Mouse (Mus musculus): Measurements from ENCODE around the gene Zcchc10. TPM values are rescaled to one million over a fixed set of nuclear protein-coding genes. Genes with fewer than 3 reads are reported as not detected.
A peak's percentile ranks its signal among the peaks of the same experiment; 100 is the strongest.

The Zcchc10 gene
- polyA plus RNA-seq, 1 experiment: 4.8 TPM

DNA sequence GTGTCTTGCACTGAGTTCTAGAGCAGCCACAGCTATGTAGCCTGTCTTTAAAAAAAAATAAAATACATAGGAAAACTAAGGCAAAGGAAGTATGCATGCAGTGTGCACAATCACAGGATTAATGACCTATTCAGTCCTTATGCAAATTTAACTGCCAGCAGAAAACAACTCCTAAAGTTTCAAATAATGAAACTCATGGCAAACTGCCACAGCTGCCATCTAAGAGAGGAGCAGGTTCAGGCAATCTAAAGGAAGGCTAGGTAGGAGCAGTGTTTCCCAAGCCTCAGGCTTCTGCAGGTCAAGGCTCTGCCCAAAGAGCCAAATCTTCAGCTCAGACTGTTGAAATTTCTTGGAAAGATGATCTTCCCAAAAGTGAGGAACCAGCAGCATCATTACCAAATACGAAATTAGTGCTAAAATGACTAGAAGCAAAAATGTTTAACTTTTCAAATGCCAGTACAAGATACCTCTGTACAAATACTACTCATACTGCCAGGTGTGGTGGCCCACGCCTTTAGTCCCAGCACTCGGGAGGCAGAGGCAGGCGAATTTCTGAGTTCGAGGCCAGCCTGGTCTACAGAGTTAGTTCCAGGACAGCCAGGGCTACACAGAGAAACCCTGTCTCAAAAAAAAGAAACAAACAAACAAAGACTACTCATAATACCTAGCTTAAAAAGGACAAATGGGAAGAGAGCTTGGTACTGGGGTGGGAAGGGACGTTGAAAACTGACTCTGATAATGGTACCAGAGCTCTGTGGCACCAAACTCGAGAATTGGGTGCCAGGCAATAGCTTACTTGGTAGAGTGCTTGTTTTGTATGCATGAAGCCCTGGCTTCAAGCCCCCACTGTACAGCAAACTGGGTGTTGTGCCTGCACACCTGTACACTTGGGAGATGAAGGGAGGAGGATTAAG lies 26.3 kb upstream of the Zcchc10 start:
- TF ChIP-seq CTCF (IDR thresholded peaks at IDR 0.05; ENCODE audit: control insufficient read depth, insufficient read depth, insufficient replicate concordance, low read depth, low read length) (no peak), POLR2A (IDR thresholded peaks at IDR 0.05; ENCODE audit: control insufficient read depth, low read depth, low read length) (no peak)
- Histone ChIP-seq H3K36me3 (ENCODE audit: control insufficient read depth, insufficient read depth, low read length) (no peaks in the 10 kb centered on the region), H3K4me1 (ENCODE audit: control insufficient read depth, insufficient read depth, low read length) (peaks cover 9% of the 10 kb centered on the region), H3K27ac (ENCODE audit: control insufficient read depth, insufficient read depth, low read depth, low read length) (no peak overlapping the region), H3K4me3 (ENCODE audit: control insufficient read depth, low read depth, low read length) (peak overlapping the region; percentile 2; the same call in 1 of the 2 replicates), H3K27me3 (ENCODE audit: control insufficient read depth, insufficient read depth, low read length) (no peaks in the 10 kb centered on the region)

DNA sequence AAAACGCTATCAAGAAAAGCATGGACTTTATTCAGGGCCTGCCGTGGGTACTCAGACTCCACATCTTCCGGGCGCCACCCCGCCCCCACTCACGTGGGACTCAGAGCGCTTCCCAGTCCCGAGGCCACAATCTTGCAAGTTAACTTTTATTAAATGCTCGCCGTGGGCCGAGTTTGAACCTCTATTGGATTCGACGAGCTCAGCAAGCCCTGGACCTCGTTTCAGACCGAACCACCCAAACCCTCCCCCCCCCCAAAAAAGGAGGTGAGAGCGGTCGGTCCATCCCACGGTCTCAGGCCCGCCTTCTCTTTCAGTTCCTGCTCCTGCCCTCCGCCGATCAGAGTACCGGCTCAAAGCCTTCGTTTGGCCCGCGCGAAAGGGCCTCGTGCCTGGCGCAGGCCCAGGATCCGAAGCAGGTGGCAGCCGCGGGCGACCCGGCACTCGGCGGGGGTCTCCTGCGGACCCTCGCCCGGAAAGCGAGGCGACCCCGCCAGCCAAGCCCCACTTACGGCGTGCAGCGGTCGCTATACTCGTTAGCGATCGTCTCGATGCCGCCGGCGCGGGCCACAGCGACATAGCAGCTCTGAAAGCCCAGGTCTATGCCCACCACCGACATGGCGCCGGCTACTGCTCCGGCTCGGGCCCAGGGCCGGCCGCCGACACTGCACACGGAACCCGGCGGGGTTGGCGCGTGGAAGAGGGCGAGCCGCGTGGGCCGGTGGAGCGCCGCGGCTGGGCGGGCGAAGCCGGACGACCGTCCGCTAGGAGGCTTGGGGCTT lies 24.7 kb upstream of the Zcchc10 start:
- Histone ChIP-seq H3K27me3 (ENCODE audit: control insufficient read depth, insufficient read depth, low read length) (no peaks in the 10 kb centered on the region), H3K27ac (ENCODE audit: control insufficient read depth, insufficient read depth, low read depth, low read length) (peak overlapping the region; percentile 89), H3K4me1 (ENCODE audit: control insufficient read depth, insufficient read depth, low read length) (peaks cover 9% of the 10 kb centered on the region), H3K4me3 (ENCODE audit: control insufficient read depth, low read depth, low read length) (peak overlapping the region; percentile 90), H3K36me3 (ENCODE audit: control insufficient read depth, insufficient read depth, low read length) (no peaks in the 10 kb centered on the region)
- TF ChIP-seq POLR2A (IDR thresholded peaks at IDR 0.05; ENCODE audit: control insufficient read depth, low read depth, low read length) (no peak), CTCF (IDR thresholded peaks at IDR 0.05; ENCODE audit: control insufficient read depth, insufficient read depth, insufficient replicate concordance, low read depth, low read length) (no peak)

DNA sequence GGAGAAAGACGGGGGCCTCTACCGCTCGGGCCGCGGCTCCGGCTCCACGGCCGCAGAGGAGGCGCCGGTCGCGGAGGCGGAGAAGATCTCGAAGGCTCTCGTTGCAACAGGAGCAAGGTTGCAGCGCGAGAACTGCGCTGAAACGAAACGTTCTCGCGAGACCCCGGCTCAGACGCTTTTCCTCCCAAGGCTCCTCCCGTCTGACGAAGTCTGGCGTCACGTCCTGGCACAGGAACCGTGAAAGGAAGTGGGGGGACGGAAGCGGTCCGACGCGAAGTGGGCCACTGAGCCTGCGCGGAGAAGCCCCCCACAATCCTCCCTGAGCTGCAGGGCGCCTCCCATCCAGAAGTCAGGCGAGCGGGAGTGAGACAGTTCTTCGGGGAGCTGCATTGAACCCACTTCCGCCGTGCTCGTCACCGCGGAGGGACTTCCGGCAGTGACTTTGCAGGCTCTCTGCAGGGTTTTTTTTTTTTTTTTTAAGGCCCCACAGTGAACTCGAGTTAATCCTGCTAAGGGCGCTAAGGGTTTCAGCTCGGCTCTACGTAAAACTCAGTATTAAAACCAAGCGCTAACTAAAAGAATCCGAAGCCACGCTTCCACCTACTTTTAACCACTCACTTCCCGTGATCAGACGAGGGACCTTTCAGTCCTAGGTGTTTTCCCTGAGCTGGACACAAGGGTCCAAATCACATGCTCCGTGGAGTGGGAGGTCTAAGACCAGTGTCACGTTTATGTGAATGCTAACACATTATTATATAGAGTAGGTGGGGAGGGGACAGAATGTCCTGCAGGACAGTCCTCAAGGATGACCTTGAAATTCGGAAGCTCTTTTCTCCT lies 23.9 kb upstream of the Zcchc10 start, which contains the start of gene Hspa4:
TSS of gene Hspa4 (minus strand) at position 128 of the 837 bp plus-strand sequence.
- Histone ChIP-seq H3K4me1 (ENCODE audit: control insufficient read depth, insufficient read depth, low read length) (peaks cover 9% of the 10 kb centered on the region), H3K27ac (ENCODE audit: control insufficient read depth, insufficient read depth, low read depth, low read length) (peak within 1 kb of the TSS; percentile 93), H3K36me3 (ENCODE audit: control insufficient read depth, insufficient read depth, low read length) (no peaks in the 10 kb centered on the region), H3K4me3 (ENCODE audit: control insufficient read depth, low read depth, low read length) (peak within 1 kb of the TSS; percentile 90), H3K27me3 (ENCODE audit: control insufficient read depth, insufficient read depth, low read length) (no peaks in the 10 kb centered on the region)
- TF ChIP-seq CTCF (IDR thresholded peaks at IDR 0.05; ENCODE audit: control insufficient read depth, insufficient read depth, insufficient replicate concordance, low read depth, low read length): no peak
- TF ChIP-seq POLR2A (IDR thresholded peaks at IDR 0.05; ENCODE audit: control insufficient read depth, low read depth, low read length): peak; percentile 97

DNA sequence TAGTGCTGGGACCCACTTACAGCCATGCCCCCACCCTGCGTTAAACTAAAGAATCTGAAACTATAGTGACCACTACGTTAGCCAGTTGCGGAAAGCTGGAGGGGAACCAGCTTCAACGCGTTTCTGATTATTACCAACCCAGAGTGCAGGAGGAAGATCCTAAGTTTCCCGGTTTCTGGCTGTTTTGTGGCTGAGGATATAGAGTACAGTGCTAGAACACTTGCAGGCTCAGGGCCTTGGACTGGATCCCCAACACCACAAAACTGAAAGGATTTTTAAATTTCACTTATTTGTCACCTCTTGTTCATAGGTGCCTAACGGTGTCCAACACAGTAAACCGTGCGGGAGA lies 23.3 kb upstream of the Zcchc10 start:
- peaks cover 9% of the 10 kb centered on the region for H3K4me1 ChIP-seq (ENCODE audit: control insufficient read depth, insufficient read depth, low read length)
- TF ChIP-seq POLR2A (IDR thresholded peaks at IDR 0.05; ENCODE audit: control insufficient read depth, low read depth, low read length): no peak
- no peak for TF ChIP-seq CTCF (IDR thresholded peaks at IDR 0.05; ENCODE audit: control insufficient read depth, insufficient read depth, insufficient replicate concordance, low read depth, low read length)
- no peaks in the 10 kb centered on the region for H3K27me3 ChIP-seq (ENCODE audit: control insufficient read depth, insufficient read depth, low read length)
- peak overlapping the region; percentile 90 for H3K4me3 ChIP-seq (ENCODE audit: control insufficient read depth, low read depth, low read length)
- peak overlapping the region; percentile 93 for H3K27ac ChIP-seq (ENCODE audit: control insufficient read depth, insufficient read depth, low read depth, low read length)
- no peaks in the 10 kb centered on the region for H3K36me3 ChIP-seq (ENCODE audit: control insufficient read depth, insufficient read depth, low read length)

DNA sequence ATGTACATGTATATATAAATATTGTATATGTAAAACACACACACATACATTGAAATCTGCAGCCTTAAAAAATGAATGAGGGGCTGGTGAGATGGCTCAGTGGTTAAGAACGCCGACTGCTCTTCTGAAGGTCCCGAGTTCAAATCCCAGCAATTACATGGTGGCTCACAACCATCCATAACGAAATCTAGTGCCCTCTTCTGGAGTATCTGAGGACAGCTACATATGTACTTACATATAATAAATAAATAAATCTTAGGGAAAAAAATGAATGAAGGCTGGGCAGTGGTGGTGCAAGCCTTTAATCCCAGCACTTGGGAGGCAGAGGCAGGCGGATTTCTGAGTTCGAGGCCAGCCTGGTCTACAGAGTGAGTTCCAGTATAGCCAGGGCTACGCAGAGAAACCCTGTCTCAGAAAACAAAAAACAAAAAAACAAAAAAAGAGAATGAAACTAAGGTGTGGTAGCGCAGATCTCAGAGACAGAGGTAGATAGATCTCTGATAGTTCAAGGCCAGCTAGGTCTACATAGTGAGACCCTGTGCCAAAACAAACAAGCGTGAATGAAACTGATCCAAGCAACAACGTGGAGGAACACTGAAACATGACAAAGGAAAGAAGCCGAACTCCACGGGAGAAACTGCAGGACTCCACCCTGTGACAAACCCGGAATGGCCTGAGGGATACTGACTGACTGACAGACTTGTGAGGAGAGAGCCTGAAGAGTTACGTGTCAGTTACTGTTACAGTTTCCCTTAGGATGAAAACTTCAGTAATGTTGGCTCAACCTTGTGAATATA lies 20.2 kb upstream of the Zcchc10 start:
- no peak overlapping the region for H3K27ac ChIP-seq (ENCODE audit: control insufficient read depth, insufficient read depth, low read depth, low read length)
- H3K4me1 ChIP-seq (ENCODE audit: control insufficient read depth, insufficient read depth, low read length): peaks cover 9% of the 10 kb centered on the region
- H3K36me3 ChIP-seq (ENCODE audit: control insufficient read depth, insufficient read depth, low read length): no peaks in the 10 kb centered on the region
- TF ChIP-seq POLR2A (IDR thresholded peaks at IDR 0.05; ENCODE audit: control insufficient read depth, low read depth, low read length) (no peak), CTCF (IDR thresholded peaks at IDR 0.05; ENCODE audit: control insufficient read depth, insufficient read depth, insufficient replicate concordance, low read depth, low read length) (no peak)
- H3K4me3 ChIP-seq (ENCODE audit: control insufficient read depth, low read depth, low read length): no peak overlapping the region
- no peaks in the 10 kb centered on the region for H3K27me3 ChIP-seq (ENCODE audit: control insufficient read depth, insufficient read depth, low read length)

DNA sequence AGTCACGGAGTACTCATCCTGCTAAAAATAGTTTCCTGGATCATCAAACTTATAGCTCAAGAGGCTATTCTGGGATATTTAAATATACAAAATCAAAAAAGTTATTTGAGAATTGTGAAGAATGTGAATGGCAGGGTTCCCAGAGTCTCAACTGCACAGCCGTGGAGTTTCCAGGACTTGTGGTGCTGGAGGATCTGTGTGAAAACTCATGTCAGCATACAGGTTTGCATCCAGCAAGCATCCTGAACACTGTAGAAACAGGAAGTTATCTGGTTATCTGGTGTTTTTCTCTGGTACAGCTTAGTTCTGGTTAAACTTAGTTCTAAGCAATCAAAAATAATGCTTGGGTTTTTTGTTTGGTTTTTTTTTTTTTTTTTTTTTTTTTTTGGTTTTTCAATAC lies 17.5 kb upstream of the Zcchc10 start:
- Histone ChIP-seq H3K27ac (ENCODE audit: control insufficient read depth, insufficient read depth, low read depth, low read length) (no peak overlapping the region), H3K4me1 (ENCODE audit: control insufficient read depth, insufficient read depth, low read length) (peaks cover 2% of the 10 kb centered on the region), H3K27me3 (ENCODE audit: control insufficient read depth, insufficient read depth, low read length) (no peaks in the 10 kb centered on the region), H3K4me3 (ENCODE audit: control insufficient read depth, low read depth, low read length) (no peak overlapping the region), H3K36me3 (ENCODE audit: control insufficient read depth, insufficient read depth, low read length) (no peaks in the 10 kb centered on the region)
- TF ChIP-seq CTCF (IDR thresholded peaks at IDR 0.05; ENCODE audit: control insufficient read depth, insufficient read depth, insufficient replicate concordance, low read depth, low read length) (no peak), POLR2A (IDR thresholded peaks at IDR 0.05; ENCODE audit: control insufficient read depth, low read depth, low read length) (no peak)

All from testis, adult 2 months (tissue).